Comparison of ENCODE assay signal across 31 mouse cellular contexts in the genomic region with DNA sequence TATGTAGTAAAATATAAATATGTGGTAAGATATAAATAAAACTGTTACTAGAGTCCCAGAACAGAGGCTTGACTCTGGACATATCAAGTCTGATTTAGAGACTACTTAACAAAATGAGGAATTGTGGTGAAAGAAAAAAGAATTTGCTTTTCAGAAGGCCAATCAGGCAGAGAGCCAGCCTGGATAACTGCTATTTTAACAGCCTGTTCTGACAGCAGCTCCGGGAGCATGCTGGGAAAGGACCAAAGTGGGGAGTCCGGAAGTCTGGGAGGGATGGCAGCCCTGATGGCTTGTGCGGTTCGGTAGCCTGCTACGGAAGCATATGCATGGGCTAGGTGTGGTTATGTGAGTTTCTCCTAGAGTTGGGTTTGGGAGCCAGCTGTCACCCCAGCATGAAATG. TPM values are rescaled to one million over a fixed set of nuclear protein-coding genes. Genes with fewer than 3 reads are reported as not detected.
DNase-seq lines count a peak whose midpoint lies in the region; ATAC-seq lines count a peak whose summit lies in the region.
"Had no signal": no experiment of that assay in that cellular context is flagged by ENCODE, and none has a peak within 500 bp of the region (broad histone marks: within the 10 kb centered on the region; RNA-seq: fewer than 3 reads in every experiment).

No protein-coding gene starts in this region.

- no peaks in the 10 kb centered on the region for H3K27me3 ChIP-seq in forebrain, embryonic 16.5 days (replicated peaks; ENCODE audit: control insufficient read depth, insufficient read depth, low read length)
- H3K27me3 ChIP-seq in forebrain, embryonic 11.5 days (ENCODE audit: control insufficient read depth, insufficient read depth, low read length): no peaks in the 10 kb centered on the region
- H3K27me3 ChIP-seq: embryonic facial prominence, embryonic 12.5 days; forebrain, embryonic 15.5 days; heart, embryonic 12.5 days; hindbrain, embryonic 15.5 days; neural tube, embryonic 15.5 days had no signal

- H3K36me3 ChIP-seq in forebrain, embryonic 16.5 days (ENCODE audit: control insufficient read depth, insufficient read depth): no peaks in the 10 kb centered on the region
- no peaks in the 10 kb centered on the region for H3K36me3 ChIP-seq in forebrain, embryonic 11.5 days (ENCODE audit: control insufficient read depth, insufficient read depth, low read length)
- H3K36me3 ChIP-seq: embryonic facial prominence, embryonic 12.5 days; forebrain, embryonic 15.5 days; heart, embryonic 12.5 days; hindbrain, embryonic 15.5 days; neural tube, embryonic 15.5 days had no signal

- H3K9me3 ChIP-seq in forebrain, embryonic 16.5 days (ENCODE audit: control insufficient read depth, low read length): no peaks in the 10 kb centered on the region
- H3K9me3 ChIP-seq in forebrain, embryonic 11.5 days (ENCODE audit: control insufficient read depth, low read length): no peaks in the 10 kb centered on the region
- H3K9me3 ChIP-seq: embryonic facial prominence, embryonic 12.5 days; forebrain, embryonic 15.5 days; heart, embryonic 12.5 days; hindbrain, embryonic 15.5 days; neural tube, embryonic 15.5 days had no signal

- H3K27ac ChIP-seq in forebrain, embryonic 16.5 days (ENCODE audit: low read length): no peak overlapping the region
- H3K27ac ChIP-seq in forebrain, embryonic 11.5 days (ENCODE audit: low read depth, low read length): no peak overlapping the region
- H3K27ac ChIP-seq: embryonic facial prominence, embryonic 12.5 days; forebrain, embryonic 15.5 days; heart, adult 2 months; hindbrain, embryonic 15.5 days; layer of hippocampus, adult 2 months; liver, embryonic 14.5 days; neural tube, embryonic 15.5 days had no signal

- 0 out of 2 replicates have a peak, but pooled peaks have one; percentile 40 for ATAC-seq in forebrain, embryonic 16.5 days
- ATAC-seq in forebrain, embryonic 11.5 days (replicated peaks; ENCODE audit: low FRiP score): no peak
- ATAC-seq: CD4-positive, CD25-positive, alpha-beta regulatory T cell, adult 4 months; forebrain, embryonic 15.5 days; inflammation-experienced regulatory T-cells, adult 6 months had no signal

- H3K4me1 ChIP-seq in forebrain, embryonic 16.5 days (replicated peaks; ENCODE audit: control insufficient read depth, insufficient read depth, low read length): 0 out of 2 replicates have a peak, but pooled peaks cover 2% of the 10 kb centered on the region
- H3K4me1 ChIP-seq in forebrain, embryonic 11.5 days (replicated peaks; ENCODE audit: control insufficient read depth, insufficient read depth, low read length): no peaks in the 10 kb centered on the region
- H3K4me1 ChIP-seq: hindbrain, embryonic 15.5 days had no signal

- H3K9ac ChIP-seq in forebrain, embryonic 16.5 days (replicated peaks; ENCODE audit: low read depth, low read length): no peak overlapping the region
- H3K9ac ChIP-seq in forebrain, embryonic 11.5 days (ENCODE audit: low read length): no peak overlapping the region
- H3K9ac ChIP-seq: embryonic facial prominence, embryonic 12.5 days; forebrain, embryonic 15.5 days; heart, embryonic 12.5 days; hindbrain, embryonic 15.5 days; liver, embryonic 14.5 days; neural tube, embryonic 15.5 days had no signal

- no peak for DNase-seq in forebrain, embryonic 11.5 days (ENCODE audit: low spot score)
- DNase-seq in kidney, postnatal 25 days: peak; percentile 13 to 42
- DNase-seq in kidney, adult 8-10 months: no peak
- DNase-seq in right cerebral cortex, postnatal 4 days: peak; percentile 12
- DNase-seq in right cerebral cortex, postnatal 25 days: no peak
- no peak for DNase-seq in lung, postnatal 14 days
- DNase-seq: adrenal gland, postnatal 14 days; cerebellum, adult 2 months; cerebellum, postnatal 36 days; heart, adult 2 months; heart, postnatal 4 days; kidney, adult 9 months; liver; lung, adult 2 months; lung, postnatal 10 days; midbrain, embryonic 14.5 days; retina, postnatal 1 day; thymus, adult 2 months; thymus, postnatal 36 days had no signal

- WGBS in forebrain, embryonic 16.5 days: 50% methylated on average over 5 of the region's 5 CpGs
- 91% methylated on average over 5 of the region's 5 CpGs for WGBS in forebrain, embryonic 11.5 days

- H3K4me3 ChIP-seq in forebrain, embryonic 16.5 days (replicated peaks; ENCODE audit: low read length): no peak overlapping the region
- no peak overlapping the region for H3K4me3 ChIP-seq in forebrain, embryonic 11.5 days (ENCODE audit: low read depth, low read length)
- H3K4me3 ChIP-seq: embryonic facial prominence, embryonic 12.5 days; erythroblast, embryonic 14.5 days; forebrain, embryonic 15.5 days; heart, adult 2 months; heart, embryonic 12.5 days; hindbrain, embryonic 15.5 days; layer of hippocampus, adult 2 months; neural tube, embryonic 15.5 days had no signal

- no peak overlapping the region for H3K4me2 ChIP-seq in forebrain, embryonic 16.5 days (ENCODE audit: low read length)
- H3K4me2 ChIP-seq in forebrain, embryonic 11.5 days (ENCODE audit: low read depth, low read length, severe bottlenecking): no peak overlapping the region
- H3K4me2 ChIP-seq: embryonic facial prominence, embryonic 12.5 days; forebrain, embryonic 15.5 days; heart, embryonic 12.5 days; hindbrain, embryonic 15.5 days; neural tube, embryonic 15.5 days had no signal

RNA-seq across cellular contexts. Expression of gene Mepe, which starts 45.5 kb away (rescaled TPM):
- polyA plus RNA-seq in forebrain, embryonic 16.5 days (2015; fragmentation: Nextera tagmentation; extraction: Ambion mirVana): not detected in 2 replicates
- not detected in 2 replicates for polyA plus RNA-seq in forebrain, embryonic 11.5 days (2014; fragmentation: Nextera tagmentation; extraction: Ambion mirVana)
- polyA plus RNA-seq: CD4-positive, CD25-positive, alpha-beta regulatory T cell, adult 4 months; cerebellum, adult 2 months; embryonic facial prominence, embryonic 12.5 days; erythroblast, embryonic 14.5 days; forebrain, embryonic 15.5 days; heart, adult 2 months; heart, embryonic 12.5 days; heart, postnatal 0 days; hindbrain, embryonic 15.5 days; inflammation-experienced regulatory T-cells, adult 6 months; liver, embryonic 14.5 days; lung, adult 2 months; midbrain, embryonic 14.5 days; neural tube, embryonic 15.5 days; thymus, adult 2 months had no signal

Comparison
In these comparisons a context has a peak if more than half of its experiments do, and no peak if none do; other contexts are left out.
1. DNase-seq: peak in kidney, postnatal 25 days (2 of 2) and right cerebral cortex, postnatal 4 days (single experiment); none in forebrain, embryonic 11.5 days (single experiment), kidney, adult 8-10 months (0 of 2), right cerebral cortex, postnatal 25 days (single experiment) and lung, postnatal 14 days (single experiment).